Mouse (Mus musculus) E14TG2a.4 (cell line): ENCODE measurements around the gene Pomt1.
"Not testable (repeated sequence)": the region's sequence is repeated elsewhere in the genome, so short reads cannot be mapped to it uniquely, and the experiment has no call there.

Experiments used
- CTCF ChIP-seq: conservative IDR thresholded peaks from 2 replicates; pipeline ENCODE4 v1.5.1; 2014; ENCODE audit warnings: low read length
- NANOG ChIP-seq: IDR thresholded peaks from 2 replicates; pipeline ENCODE4 v1.6.1; 2014; ENCODE audit warnings: borderline replicate concordance, low read length, mixed read lengths
- POU5F1 ChIP-seq: IDR thresholded peaks from 2 replicates; pipeline ENCODE4 v1.6.1; 2014; ENCODE audit warnings: low read length, borderline replicate concordance

- not testable (repeated sequence) for TF ChIP-seq CTCF, NANOG, POU5F1
Measured at GRCm38 (mm10) chr2:32295842-32296241, 59.5 kb downstream of the Pomt1 start.
